Mouse (Mus musculus): ENCODE results near the gene Spdya. TPM values are rescaled to one million over a fixed set of nuclear protein-coding genes. Genes with fewer than 3 reads are reported as not detected.
A peak's percentile ranks its signal among the peaks of the same experiment; 100 is the strongest.
"Not testable (repeated sequence)": the region's sequence is repeated elsewhere in the genome, so short reads cannot be mapped to it uniquely, and the experiment has no call there.

Spdya gene
- total RNA-seq, 1 experiment from 2014 or later: 1.2 TPM

DNA sequence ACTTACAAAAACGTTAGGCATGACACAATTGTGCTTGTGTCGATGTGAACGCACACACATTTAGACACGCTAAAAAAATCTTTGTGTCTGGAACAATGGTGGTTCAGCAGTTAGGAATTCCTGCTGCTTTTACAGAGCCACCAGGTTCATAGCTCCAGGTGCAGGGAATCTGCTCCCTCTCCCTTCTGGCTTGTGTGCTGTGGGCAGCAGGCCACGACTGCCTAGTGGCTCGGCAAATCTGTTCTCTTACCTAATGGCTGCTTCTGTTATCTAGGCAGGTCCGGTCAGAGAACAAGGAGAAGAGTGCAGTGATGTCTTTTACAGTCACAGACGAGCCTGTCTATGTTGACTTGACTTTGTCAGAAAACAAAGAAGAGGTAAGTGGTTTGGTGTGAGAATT lies 81.5 kb downstream of the Spdya start:
- DNase-seq: no peak

DNA sequence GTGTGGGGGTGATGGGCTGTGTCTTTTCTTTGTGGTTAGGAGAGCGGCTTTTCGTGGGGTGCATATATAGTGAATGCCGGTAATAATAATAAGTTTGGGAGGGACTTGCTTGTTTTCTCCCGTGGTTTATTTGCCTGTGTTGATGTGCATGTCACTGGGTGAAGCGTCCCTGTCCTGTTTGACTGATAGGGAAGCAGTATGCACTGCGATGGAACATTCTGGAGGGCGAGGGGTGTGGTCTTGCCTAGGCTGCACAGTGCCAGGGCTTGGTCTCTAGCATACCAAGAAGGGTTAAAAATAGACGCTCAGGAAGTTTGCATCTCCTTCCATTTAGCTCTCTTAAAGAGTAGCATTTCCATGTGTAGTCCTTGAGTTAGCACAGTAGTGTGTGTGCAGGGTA lies 84.9 kb downstream of the Spdya start:
- DNase-seq: no peak

DNA sequence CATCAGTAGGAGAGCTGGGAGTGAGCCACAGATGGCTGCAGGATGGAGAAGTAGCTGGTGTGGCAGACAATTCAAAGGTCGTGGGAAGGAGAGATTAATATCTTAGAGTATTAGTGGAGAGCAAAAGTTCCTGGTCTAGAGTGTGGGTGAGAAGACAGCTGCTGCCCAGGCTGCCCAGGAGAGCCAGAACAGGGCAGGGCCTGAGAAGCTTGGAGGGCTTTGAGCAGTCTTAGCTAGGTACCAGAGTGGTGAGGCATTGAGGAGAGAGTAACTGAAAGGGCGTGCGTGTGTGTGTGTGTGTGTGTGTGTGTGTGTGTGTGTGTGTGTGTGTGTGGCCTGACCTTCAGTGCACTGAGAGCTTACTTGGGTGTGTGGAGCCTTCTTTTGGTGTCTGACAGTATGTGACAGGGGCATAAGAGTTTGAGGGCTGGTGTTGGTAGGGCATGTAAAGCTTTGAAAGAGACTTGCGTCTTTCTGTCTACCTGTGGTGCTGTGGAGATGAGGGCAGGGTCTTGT lies 85.9 kb downstream of the Spdya start:
- DNase-seq: peak; percentile 35

DNA sequence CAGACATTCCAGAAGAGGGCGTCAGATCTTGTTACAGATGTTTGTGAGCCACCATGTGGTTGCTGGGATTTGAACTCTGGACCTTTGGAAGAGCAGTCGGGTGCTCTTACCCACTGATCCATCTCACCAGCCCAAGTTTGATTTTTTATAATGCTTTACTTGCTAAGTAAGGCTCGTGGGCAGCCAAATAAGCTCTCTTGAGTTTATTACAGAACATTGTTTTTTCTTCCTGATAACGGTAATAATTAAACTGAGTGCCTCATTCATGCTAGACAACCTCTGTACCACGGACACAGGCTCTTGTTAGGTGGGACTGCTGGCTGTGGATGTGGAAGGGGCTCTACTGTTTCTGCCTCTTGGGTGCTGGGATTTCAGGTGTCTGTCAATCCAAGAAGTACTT lies 87.2 kb downstream of the Spdya start:
- not testable (repeated sequence) for DNase-seq

Other genes starting within 250 kb of the Spdya start
- gene Emilin2, start 240.1 kb upstream of the Spdya start, total RNA-seq (2021): 4.4 and 5.2 TPM in 2 replicates
- 2.6 and 3.4 TPM in 2 replicates for gene Gm4707, start 92.1 kb upstream of the Spdya start, total RNA-seq (2021)
- gene Smchd1, start 76.7 kb upstream of the Spdya start, total RNA-seq (2021): 43.5 and 43.6 TPM in 2 replicates
- gene Ndc80, start 25.2 kb upstream of the Spdya start, total RNA-seq (2021): 4.3 and 5.9 TPM in 2 replicates
- gene Wdr43, start 63.8 kb downstream of the Spdya start, total RNA-seq (2021): 45.4 and 46.7 TPM in 2 replicates
- 0.09 TPM in 1 of 2 replicates, not detected in the other for gene Togaram2, start 121.2 kb downstream of the Spdya start, total RNA-seq (2021)
- not detected in 2 replicates for gene Pcare, start 200.8 kb downstream of the Spdya start, total RNA-seq (2021)
- gene Clip4, start 216.4 kb downstream of the Spdya start, total RNA-seq (2021): 15.9 and 17.2 TPM in 2 replicates

All from adrenal gland, postnatal 25 days (tissue).